ENCODE assay signal across 21 mouse cellular contexts in genomic region chr17:35132174-35132560, GRCm38 (mm10). TPM values are rescaled to one million over a fixed set of nuclear protein-coding genes. Genes with fewer than 3 reads are reported as not detected.
DNase-seq lines count a peak whose midpoint lies in the region; ATAC-seq and TF ChIP-seq lines count a peak whose summit lies in the region.
"Had no signal": no experiment of that assay in that cellular context is flagged by ENCODE, and none has a peak within 500 bp of the region (broad histone marks: within the 10 kb centered on the region; RNA-seq: fewer than 3 reads in every experiment).

No protein-coding gene starts in this region.

- ATAC-seq in kidney, embryonic 16.5 days (ENCODE audit: low FRiP score, low TSS enrichment) = no peak
- ATAC-seq in stomach, embryonic 14.5 days (ENCODE audit: insufficient number of reproducible peaks, insufficient read depth, low FRiP score, low read depth) = no peak
- no peak for ATAC-seq in stomach, postnatal 0 days (ENCODE audit: low FRiP score, low TSS enrichment)
- ATAC-seq in liver, embryonic 15.5 days (ENCODE audit: insufficient read depth) = no peak
- ATAC-seq: forebrain, embryonic 14.5 days had no signal

- H3K36me3 ChIP-seq in kidney, embryonic 16.5 days (ENCODE audit: insufficient read depth, low read length) = no peaks in the 10 kb centered on the region
- H3K36me3 ChIP-seq in stomach, embryonic 14.5 days (ENCODE audit: control insufficient read depth, insufficient read depth, low read length) = peaks cover 4% of the 10 kb centered on the region
- no peaks in the 10 kb centered on the region; the same call in none of the 2 replicates for H3K36me3 ChIP-seq in stomach, postnatal 0 days (ENCODE audit: control insufficient read depth, insufficient read depth, low read length)
- H3K36me3 ChIP-seq in liver, embryonic 15.5 days (replicated peaks) = peaks cover 23% of the 10 kb centered on the region

- peaks cover 27% of the 10 kb centered on the region for H3K4me1 ChIP-seq in kidney, embryonic 16.5 days (ENCODE audit: insufficient read depth, low read length)
- peaks cover 17% of the 10 kb centered on the region for H3K4me1 ChIP-seq in stomach, embryonic 14.5 days (ENCODE audit: control insufficient read depth, insufficient read depth, low read length)
- H3K4me1 ChIP-seq in stomach, postnatal 0 days (replicated peaks; ENCODE audit: control insufficient read depth, insufficient read depth) = no peaks in the 10 kb centered on the region
- H3K4me1 ChIP-seq in liver, embryonic 15.5 days (replicated peaks) = peaks cover 56% of the 10 kb centered on the region

- 52% methylated on average over 3 of the region's 3 CpGs for WGBS in kidney, embryonic 16.5 days
- WGBS in stomach, embryonic 14.5 days = 67% methylated on average over 3 of the region's 3 CpGs
- WGBS in stomach, postnatal 0 days = 67% methylated on average over 3 of the region's 3 CpGs
- WGBS in liver, embryonic 15.5 days (ENCODE audit: insufficient replicate concordance) = 57% methylated on average over 3 of the region's 3 CpGs

- no peak overlapping the region for H3K4me3 ChIP-seq in kidney, embryonic 16.5 days (ENCODE audit: low read length)
- H3K4me3 ChIP-seq in stomach, embryonic 14.5 days (ENCODE audit: low read depth, low read length) = no peak overlapping the region
- H3K4me3 ChIP-seq in stomach, postnatal 0 days (ENCODE audit: low read depth, low read length) = no peak overlapping the region
- H3K4me3 ChIP-seq in liver, embryonic 15.5 days (replicated peaks) = no peak overlapping the region
- H3K4me3 ChIP-seq: embryonic facial prominence, embryonic 15.5 days; forebrain, embryonic 10.5 days; gastrocnemius, adult 2 months; hindbrain, embryonic 12.5 days had no signal

- H3K9ac ChIP-seq in kidney, embryonic 16.5 days (replicated peaks; ENCODE audit: low read length) = no peak overlapping the region
- 0 out of 2 replicates have a peak overlapping the region, but pooled peaks have one; percentile 10 for H3K9ac ChIP-seq in stomach, embryonic 14.5 days (replicated peaks; ENCODE audit: low read depth, low read length)
- no peak overlapping the region for H3K9ac ChIP-seq in stomach, postnatal 0 days (ENCODE audit: low read length)
- H3K9ac ChIP-seq in liver, embryonic 15.5 days = no peak overlapping the region
- H3K9ac ChIP-seq: embryonic facial prominence, embryonic 15.5 days; hindbrain, embryonic 12.5 days had no signal

- no peaks in the 10 kb centered on the region for H3K9me3 ChIP-seq in kidney, embryonic 16.5 days (ENCODE audit: low read length)
- no peaks in the 10 kb centered on the region for H3K9me3 ChIP-seq in stomach, embryonic 14.5 days (ENCODE audit: control insufficient read depth, low read depth, low read length)
- H3K9me3 ChIP-seq in stomach, postnatal 0 days (ENCODE audit: control insufficient read depth, low read length) = no peaks in the 10 kb centered on the region
- no peaks in the 10 kb centered on the region for H3K9me3 ChIP-seq in liver, embryonic 15.5 days (replicated peaks)
- H3K9me3 ChIP-seq: embryonic facial prominence, embryonic 15.5 days; forebrain, embryonic 10.5 days; hindbrain, embryonic 12.5 days had no signal

- H3K27me3 ChIP-seq in kidney, embryonic 16.5 days (ENCODE audit: insufficient read depth, low read length) = no peaks in the 10 kb centered on the region
- H3K27me3 ChIP-seq in stomach, embryonic 14.5 days (ENCODE audit: control insufficient read depth, insufficient read depth, low read length) = no peaks in the 10 kb centered on the region
- H3K27me3 ChIP-seq in stomach, postnatal 0 days (ENCODE audit: control insufficient read depth, insufficient read depth, low read length) = no peaks in the 10 kb centered on the region
- H3K27me3 ChIP-seq in liver, embryonic 15.5 days = no peaks in the 10 kb centered on the region
- H3K27me3 ChIP-seq: embryonic facial prominence, embryonic 15.5 days; hindbrain, embryonic 12.5 days had no signal

- no peak for TF ChIP-seq EP300 in stomach, postnatal 0 days (optimal IDR thresholded peaks at IDR 0.05)

- no peak for DNase-seq in kidney, postnatal 4 days
- DNase-seq in stomach, postnatal 0 days (ENCODE audit: low spot score) = no peak
- no peak for DNase-seq in thymus, postnatal 10 days (ENCODE audit: low spot score in 2 of 2)
- DNase-seq in lung, postnatal 36 days = no peak
- DNase-seq: adrenal gland, adult 8-10 months; adrenal gland, postnatal 36 days; cerebellum, adult 11 months; cerebellum, adult 8-10 months; cerebellum, postnatal 14 days; embryo, embryonic 11 days; gastrocnemius, adult 2 months; gastrocnemius, postnatal 25 days; heart, postnatal 10 days; heart, postnatal 4 days had no signal

- TF ChIP-seq CTCF in stomach, postnatal 0 days (IDR thresholded peaks at IDR 0.05; ENCODE audit: low read depth) = no peak

- H3K27ac ChIP-seq in kidney, embryonic 16.5 days (ENCODE audit: low read length) = peak overlapping the region; percentile 76; the same call in 1 of the 2 replicates
- no peak overlapping the region for H3K27ac ChIP-seq in stomach, embryonic 14.5 days (ENCODE audit: low read length)
- H3K27ac ChIP-seq in stomach, postnatal 0 days (replicated peaks) = no peak overlapping the region
- H3K27ac ChIP-seq in liver, embryonic 15.5 days (replicated peaks) = peak overlapping the region; percentile 60
- H3K27ac ChIP-seq: embryonic facial prominence, embryonic 15.5 days; forebrain, embryonic 10.5 days; gastrocnemius, adult 2 months; hindbrain, embryonic 12.5 days had no signal

- no peak overlapping the region for H3K4me2 ChIP-seq in kidney, embryonic 16.5 days (replicated peaks; ENCODE audit: low read depth, low read length)
- no peak overlapping the region for H3K4me2 ChIP-seq in stomach, embryonic 14.5 days (replicated peaks; ENCODE audit: low read depth, low read length)
- H3K4me2 ChIP-seq in stomach, postnatal 0 days (replicated peaks; ENCODE audit: low read depth) = no peak overlapping the region
- peak overlapping the region; percentile 29 for H3K4me2 ChIP-seq in liver, embryonic 15.5 days
- H3K4me2 ChIP-seq: embryonic facial prominence, embryonic 15.5 days; hindbrain, embryonic 12.5 days had no signal

RNA-seq across cellular contexts. Expression of gene Apom, which starts 0.3 kb away (rescaled TPM):
- polyA plus RNA-seq in kidney, embryonic 16.5 days (2015; fragmentation: Nextera tagmentation; extraction: Ambion mirVana) = 22.2 and 27.5 TPM in 2 replicates
- polyA plus RNA-seq in stomach, embryonic 14.5 days (2014; fragmentation: Nextera tagmentation; extraction: Ambion mirVana) = 0.75 and 0.77 TPM in 2 replicates
- polyA plus RNA-seq in stomach, postnatal 0 days (2015; fragmentation: Nextera tagmentation; extraction: Ambion mirVana) = 1.3 and 3.2 TPM in 2 replicates
- polyA plus RNA-seq in liver, embryonic 15.5 days (2015; fragmentation: Nextera tagmentation; extraction: Ambion mirVana) = 853 and 907 TPM in 2 replicates
- polyA plus RNA-seq: embryonic facial prominence, embryonic 15.5 days; hindbrain, embryonic 12.5 days had no signal

RNA-seq across cellular contexts. Expression of gene Bag6, which starts 2.8 kb away (rescaled TPM):
- polyA plus RNA-seq in kidney, embryonic 16.5 days (2015; fragmentation: Nextera tagmentation; extraction: Ambion mirVana) = 56.4 TPM in 2 replicates
- polyA plus RNA-seq in stomach, embryonic 14.5 days (2014; fragmentation: Nextera tagmentation; extraction: Ambion mirVana) = 86.5 and 89.0 TPM in 2 replicates
- 28.1 and 30.6 TPM in 2 replicates for polyA plus RNA-seq in stomach, postnatal 0 days (2015; fragmentation: Nextera tagmentation; extraction: Ambion mirVana)
- polyA plus RNA-seq in liver, embryonic 15.5 days (2015; fragmentation: Nextera tagmentation; extraction: Ambion mirVana) = 19.3 and 20.0 TPM in 2 replicates

RNA-seq across cellular contexts. Expression of gene D17H6S53E, which starts 6.0 kb away (rescaled TPM):
- polyA plus RNA-seq in kidney, embryonic 16.5 days (2015; fragmentation: Nextera tagmentation; extraction: Ambion mirVana) = 8.5 and 12.0 TPM in 2 replicates
- polyA plus RNA-seq in stomach, embryonic 14.5 days (2014; fragmentation: Nextera tagmentation; extraction: Ambion mirVana) = 10.1 and 13.3 TPM in 2 replicates
- 14.4 and 15.5 TPM in 2 replicates for polyA plus RNA-seq in stomach, postnatal 0 days (2015; fragmentation: Nextera tagmentation; extraction: Ambion mirVana)
- 2.2 and 2.5 TPM in 2 replicates for polyA plus RNA-seq in liver, embryonic 15.5 days (2015; fragmentation: Nextera tagmentation; extraction: Ambion mirVana)

RNA-seq across cellular contexts. Expression of gene Csnk2b, which starts 10.3 kb away (rescaled TPM):
- 293 and 308 TPM in 2 replicates for polyA plus RNA-seq in kidney, embryonic 16.5 days (2015; fragmentation: Nextera tagmentation; extraction: Ambion mirVana)
- polyA plus RNA-seq in stomach, embryonic 14.5 days (2014; fragmentation: Nextera tagmentation; extraction: Ambion mirVana) = 269 and 270 TPM in 2 replicates
- polyA plus RNA-seq in stomach, postnatal 0 days (2015; fragmentation: Nextera tagmentation; extraction: Ambion mirVana) = 323 and 329 TPM in 2 replicates
- polyA plus RNA-seq in liver, embryonic 15.5 days (2015; fragmentation: Nextera tagmentation; extraction: Ambion mirVana) = 125 TPM in 2 replicates

RNA-seq across cellular contexts. Expression of gene Gpank1, which starts 10.9 kb away (rescaled TPM):
- polyA plus RNA-seq in kidney, embryonic 16.5 days (2015; fragmentation: Nextera tagmentation; extraction: Ambion mirVana) = 22.3 and 23.7 TPM in 2 replicates
- polyA plus RNA-seq in stomach, embryonic 14.5 days (2014; fragmentation: Nextera tagmentation; extraction: Ambion mirVana) = 20.3 and 21.9 TPM in 2 replicates
- 11.2 and 11.3 TPM in 2 replicates for polyA plus RNA-seq in stomach, postnatal 0 days (2015; fragmentation: Nextera tagmentation; extraction: Ambion mirVana)
- 12.8 and 15.5 TPM in 2 replicates for polyA plus RNA-seq in liver, embryonic 15.5 days (2015; fragmentation: Nextera tagmentation; extraction: Ambion mirVana)

Comparison
In these comparisons a context has a peak if more than half of its experiments do, and no peak if none do; other contexts are left out.
1. H3K27ac ChIP-seq: peak in kidney, embryonic 16.5 days (single experiment) and liver, embryonic 15.5 days (single experiment); none in stomach, embryonic 14.5 days (single experiment) and stomach, postnatal 0 days (single experiment).
2. RNA of gene Apom, which starts 0.3 kb away (polyA plus RNA-seq): 853 to 907 TPM in liver, embryonic 15.5 days; 22.2 to 27.5 TPM in kidney, embryonic 16.5 days, 1.3 to 3.2 TPM in stomach, postnatal 0 days and 0.75 to 0.77 TPM in stomach, embryonic 14.5 days; every median in the first group is over 10 times any median in the second.